Mouse (Mus musculus) lung, embryonic 14.5 days (tissue): ENCODE data around the gene Defb48. TPM values are rescaled to one million over a fixed set of nuclear protein-coding genes. Genes with fewer than 3 reads are reported as not detected.
A peak's percentile ranks its signal among the peaks of the same experiment; 100 is the strongest.

ENCODE experiments used
- ATAC-seq: fragments of 200-750 bp; cut with Nextera tagmentation; 2 replicates; pipeline ENCODE4 v1.8.0; 2017; ENCODE audit warnings: mild to moderate bottlenecking, moderate TSS enrichment, moderate library complexity; ENCODE audit not compliant: insufficient read depth
- DNase-seq: peaks from one replicate; pipeline ENCODE4 v3.0.0-alpha.2; 2015
- H3K27ac ChIP-seq: fragments of 300-500 bp; sonication (generic); 2 replicates; pipeline ENCODE4 v1.5.1; 2014; ENCODE audit warnings: low read depth, mild to moderate bottlenecking, moderate library complexity
- H3K27me3 ChIP-seq: fragments of 300-500 bp; sonication (generic); 2 replicates; pipeline ENCODE4 v1.6.1; 2014; ENCODE audit warnings: low read length, control low read depth; ENCODE audit not compliant: insufficient read depth
- H3K36me3 ChIP-seq: fragments of 300-500 bp; sonication (generic); 2 replicates; pipeline ENCODE4 v1.6.1; 2014; ENCODE audit warnings: control low read depth; ENCODE audit not compliant: insufficient read depth
- H3K4me1 ChIP-seq: fragments of 300-500 bp; sonication (generic); 2 replicates; pipeline ENCODE4 v1.6.1; 2014; ENCODE audit warnings: antibody characterized with exemption, control low read depth; ENCODE audit not compliant: insufficient read depth
- H3K4me2 ChIP-seq: fragments of 300-500 bp; sonication (generic); 2 replicates; pipeline ENCODE4 v1.6.1; 2014; ENCODE audit warnings: mild to moderate bottlenecking
- H3K4me3 ChIP-seq: fragments of 300-500 bp; sonication (generic); 2 replicates; pipeline ENCODE4 v1.5.1; 2014; ENCODE audit warnings: low read depth, low read length
- H3K9ac ChIP-seq: fragments of 300-500 bp; sonication (generic); 2 replicates; pipeline ENCODE4 v1.6.1; 2014
- H3K9me3 ChIP-seq: fragments of 300-500 bp; sonication (generic); 2 replicates; pipeline ENCODE4 v1.6.1; 2016; ENCODE audit warnings: low read depth, low read length, control low read depth
- CTCF ChIP-seq: IDR thresholded peaks from 2 replicates; pipeline ENCODE4 v1.5.1; 2016; ENCODE audit warnings: antibody characterized with exemption, low read depth
- WGBS: fragments of 180-500 bp; shearing (Covaris S2); extraction: QIAGEN DNeasy Blood & Tissue Kit; methylation state at CpG from one replicate; pipeline ENCODE4 v1.1.7; 2014; 5-methylcytosine and 5-hydroxymethylcytosine counted together
- polyA plus RNA-seq: library from polyadenylated mRNA; unstranded; fragments of >200 nt; fragmentation: Nextera tagmentation; extraction: Ambion mirVana; gene quantifications from 2 replicates; pipeline ENCODE4 v1.2.1, GENCODE M21; 2014

The Defb48 gene
- polyA plus RNA-seq, 1 experiment from 2014 or later: not detected

DNA sequence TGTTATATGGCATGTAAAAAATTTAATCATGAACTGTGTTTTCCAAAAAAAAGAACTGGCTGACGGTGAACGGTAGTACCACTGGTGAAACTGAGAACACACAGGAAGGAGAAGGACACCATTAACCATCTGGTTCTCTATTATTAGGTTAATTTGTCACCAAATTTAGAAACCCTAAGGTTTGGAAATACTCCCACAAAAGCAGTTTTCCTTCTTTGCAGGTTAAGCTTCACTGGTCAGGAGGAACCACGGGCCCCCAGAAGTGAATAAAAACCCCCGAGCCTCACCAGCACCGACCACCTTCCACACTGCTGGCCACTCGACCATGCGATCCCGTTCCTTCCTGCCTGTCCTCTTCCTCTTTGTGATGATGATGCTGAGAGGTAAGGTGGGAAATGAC is 13.5 kb upstream of the Defb48 start, which contains the start of gene Defb47:
Gene Defb47, plus strand, starts transcription at position 301 of the 400 bp plus-strand sequence.
- 85% methylated on average over 8 of the region's 8 CpGs for WGBS
- no peaks in the 10 kb centered on the region for H3K9me3 ChIP-seq
- ATAC-seq (no peak), DNase-seq (no peak)
- H3K27me3 ChIP-seq: no peaks in the 10 kb centered on the region
- H3K9ac ChIP-seq: no peak within 1 kb of the TSS
- no peaks in the 10 kb centered on the region for H3K4me1 ChIP-seq
- no peak within 1 kb of the TSS for H3K4me3 ChIP-seq
- no peak for TF ChIP-seq CTCF
- H3K4me2 ChIP-seq: no peak within 1 kb of the TSS
- no peak within 1 kb of the TSS for H3K27ac ChIP-seq
- no peaks in the 10 kb centered on the region for H3K36me3 ChIP-seq

- no peaks in the 10 kb centered on the region for H3K36me3 ChIP-seq
- no peaks in the 10 kb centered on the region for H3K4me1 ChIP-seq
- DNase-seq (no peak), ATAC-seq (no peak)
- WGBS: 69% methylated on average over 7 of the region's 7 CpGs
- H3K27ac ChIP-seq: no peak overlapping the region
- TF ChIP-seq CTCF: no peak
- no peak overlapping the region for H3K9ac ChIP-seq
- H3K4me2 ChIP-seq: no peak overlapping the region
- no peak overlapping the region for H3K4me3 ChIP-seq
- H3K27me3 ChIP-seq: no peaks in the 10 kb centered on the region
- no peaks in the 10 kb centered on the region for H3K9me3 ChIP-seq
Observed at GRCm38 (mm10) chr14:62991849-62992510, 7.7 kb upstream of the Defb48 start.

DNA sequence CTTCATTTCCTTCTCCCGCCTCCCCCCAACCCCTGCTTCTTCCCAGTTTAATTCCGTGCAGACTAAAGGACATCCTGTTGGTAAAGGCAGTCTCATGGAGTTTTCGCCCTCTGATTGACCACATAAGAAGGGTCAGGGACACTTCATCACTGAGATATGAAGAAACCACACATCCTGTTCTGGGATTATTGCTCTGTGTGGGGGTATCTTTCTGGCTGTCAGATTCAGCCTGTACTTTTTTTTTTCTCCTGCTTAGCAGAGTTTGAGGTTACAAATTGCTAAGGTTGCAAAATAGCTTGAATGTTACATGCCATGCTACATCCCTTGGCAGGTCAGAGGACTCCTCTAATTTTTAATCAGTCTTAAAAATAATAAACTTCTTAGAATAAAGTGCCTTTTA is 7.0 kb upstream of the Defb48 start:
- Histone ChIP-seq H3K27ac (no peak overlapping the region), H3K9me3 (no peaks in the 10 kb centered on the region), H3K9ac (no peak overlapping the region), H3K4me2 (no peak overlapping the region), H3K4me3 (no peak overlapping the region), H3K36me3 (no peaks in the 10 kb centered on the region), H3K4me1 (no peaks in the 10 kb centered on the region), H3K27me3 (no peaks in the 10 kb centered on the region)
- peak; percentile 9 for DNase-seq
- WGBS: 41% methylated on average over 3 of the region's 3 CpGs
- no peak for TF ChIP-seq CTCF
- ATAC-seq: no peak

DNA sequence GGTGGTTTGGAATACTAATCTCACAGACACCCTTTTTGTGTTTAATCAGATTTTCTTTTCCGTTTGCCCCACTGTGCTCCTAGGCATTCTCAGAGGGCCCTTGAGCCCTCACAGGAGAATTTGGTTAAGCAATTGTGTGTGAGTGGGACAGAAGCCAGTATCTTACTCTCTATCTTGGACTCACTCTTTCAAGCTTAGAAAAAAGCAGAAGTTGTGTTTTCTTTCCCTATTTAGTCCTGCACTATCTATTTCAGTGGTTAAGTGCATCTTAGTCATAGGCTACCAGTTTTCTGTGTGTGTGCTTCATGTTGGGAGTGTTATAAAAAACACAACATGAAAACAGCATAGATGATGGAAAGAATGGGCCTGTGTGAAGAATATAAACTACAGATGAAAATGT is 4.5 kb downstream of the Defb48 start:
- no peak for ATAC-seq

DNA sequence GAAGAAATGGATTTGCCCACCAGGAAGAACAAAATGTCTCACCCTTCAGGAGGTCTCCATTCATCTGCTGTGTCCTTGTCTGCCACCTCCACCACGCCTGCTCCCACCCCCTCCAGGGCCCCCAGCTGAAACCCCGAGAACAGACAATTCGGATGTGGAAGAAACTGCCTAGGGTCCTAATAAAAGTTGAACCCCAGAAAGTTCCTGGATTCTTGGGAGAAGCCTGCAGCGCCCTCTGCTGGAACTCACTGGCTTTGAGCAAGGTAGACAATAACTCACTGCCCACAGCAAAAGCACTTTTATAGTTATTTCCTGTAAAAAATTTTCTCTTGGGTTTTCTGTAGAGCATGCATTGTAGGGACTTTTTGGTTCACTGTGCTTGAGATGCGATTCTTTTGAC is 9.3 kb downstream of the Defb48 start:
- 10% methylated on average over 5 of the region's 5 CpGs for whole genome bisulfite sequencing
- TF ChIP-seq CTCF: peak; percentile 70
- no peak for ATAC-seq
- no peaks in the 10 kb centered on the region for H3K4me1 ChIP-seq
- no peaks in the 10 kb centered on the region for H3K27me3 ChIP-seq
- H3K36me3 ChIP-seq: no peaks in the 10 kb centered on the region
- H3K9me3 ChIP-seq: no peaks in the 10 kb centered on the region
- H3K4me3 ChIP-seq: no peak overlapping the region
- no peak overlapping the region for H3K9ac ChIP-seq
- H3K27ac ChIP-seq: no peak overlapping the region
- DNase-seq: peak; percentile 81
- H3K4me2 ChIP-seq: no peak overlapping the region

More for the DNA sequence above, 4.5 kb downstream of the Defb48 start:
- 64% methylated on average over 1 of the region's 1 CpGs for WGBS
- H3K27me3 ChIP-seq: no peaks in the 10 kb centered on the region
- no peaks in the 10 kb centered on the region for H3K9me3 ChIP-seq
- no peaks in the 10 kb centered on the region for H3K36me3 ChIP-seq
- no peak for DNase-seq
- no peak overlapping the region for H3K4me3 ChIP-seq
- H3K27ac ChIP-seq: no peak overlapping the region
- no peak for TF ChIP-seq CTCF
- H3K4me2 ChIP-seq: no peak overlapping the region
- no peak overlapping the region for H3K9ac ChIP-seq
- H3K4me1 ChIP-seq: no peaks in the 10 kb centered on the region

DNA sequence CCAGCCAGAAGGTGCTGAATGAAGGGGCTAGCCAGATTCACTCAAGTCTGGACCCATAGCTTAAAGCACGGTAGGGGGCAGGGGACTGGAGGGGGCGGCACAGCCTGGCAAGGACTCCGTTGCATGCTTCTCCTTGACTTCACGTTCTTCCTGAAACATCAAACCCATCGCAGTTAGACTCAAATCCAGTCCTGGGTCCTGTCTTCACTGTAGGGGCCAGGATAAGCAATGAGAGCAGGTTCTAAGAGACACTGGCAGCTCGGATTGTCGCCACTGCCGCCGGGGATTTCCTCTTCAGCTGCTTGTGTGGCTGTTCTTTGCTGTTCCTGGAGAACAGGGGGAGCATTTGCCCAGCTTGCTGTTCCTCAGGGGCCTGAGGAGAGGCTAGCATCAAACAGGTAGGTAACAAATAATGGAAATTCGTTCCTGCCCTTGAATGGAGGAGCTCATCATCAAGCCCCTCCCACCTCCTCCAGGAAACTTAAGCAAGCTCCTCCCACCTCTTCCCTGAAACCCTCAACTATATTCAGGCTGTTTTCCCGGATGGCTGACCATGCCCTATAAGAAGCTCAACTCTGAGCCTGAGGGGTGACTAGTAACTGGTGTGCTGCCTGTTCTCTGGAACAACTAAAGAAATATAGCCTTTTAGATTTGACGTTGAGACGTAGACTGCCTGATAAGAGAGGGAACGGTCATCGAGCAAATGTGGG is 18.3 kb downstream of the Defb48 start:
- H3K4me3 ChIP-seq: peak overlapping the region; percentile 20
- DNase-seq (peak; percentile 57), ATAC-seq (no peak)
- H3K4me2 ChIP-seq: peak overlapping the region; percentile 54
- H3K27ac ChIP-seq: no peak overlapping the region
- H3K9ac ChIP-seq: peak overlapping the region; percentile 18
- H3K9me3 ChIP-seq: no peaks in the 10 kb centered on the region
- no peaks in the 10 kb centered on the region for H3K36me3 ChIP-seq
- H3K27me3 ChIP-seq: no peaks in the 10 kb centered on the region
- no peak for TF ChIP-seq CTCF
- WGBS: 23% methylated on average over 15 of the region's 15 CpGs
- no peaks in the 10 kb centered on the region for H3K4me1 ChIP-seq

GRCm38 (mm10) chr14:62965342-62965741 is 19.0 kb downstream of the Defb48 start:
- Histone ChIP-seq H3K36me3 (no peaks in the 10 kb centered on the region), H3K27ac (no peak overlapping the region), H3K4me1 (no peaks in the 10 kb centered on the region), H3K4me3 (peak overlapping the region; percentile 20; the same call in 1 of the 2 replicates), H3K27me3 (no peaks in the 10 kb centered on the region), H3K4me2 (peak overlapping the region; percentile 54; the same call in 1 of the 2 replicates), H3K9me3 (no peaks in the 10 kb centered on the region), H3K9ac (no peak overlapping the region; the same call in 1 of the 2 replicates)
- peak; percentile 7 for DNase-seq
- no peak for ATAC-seq
- peak; percentile 38 for TF ChIP-seq CTCF
- WGBS: 70% methylated on average over 5 of the region's 5 CpGs
